Mouse (Mus musculus): ENCODE data around the gene Traf2.

Gene Traf2

DNA sequence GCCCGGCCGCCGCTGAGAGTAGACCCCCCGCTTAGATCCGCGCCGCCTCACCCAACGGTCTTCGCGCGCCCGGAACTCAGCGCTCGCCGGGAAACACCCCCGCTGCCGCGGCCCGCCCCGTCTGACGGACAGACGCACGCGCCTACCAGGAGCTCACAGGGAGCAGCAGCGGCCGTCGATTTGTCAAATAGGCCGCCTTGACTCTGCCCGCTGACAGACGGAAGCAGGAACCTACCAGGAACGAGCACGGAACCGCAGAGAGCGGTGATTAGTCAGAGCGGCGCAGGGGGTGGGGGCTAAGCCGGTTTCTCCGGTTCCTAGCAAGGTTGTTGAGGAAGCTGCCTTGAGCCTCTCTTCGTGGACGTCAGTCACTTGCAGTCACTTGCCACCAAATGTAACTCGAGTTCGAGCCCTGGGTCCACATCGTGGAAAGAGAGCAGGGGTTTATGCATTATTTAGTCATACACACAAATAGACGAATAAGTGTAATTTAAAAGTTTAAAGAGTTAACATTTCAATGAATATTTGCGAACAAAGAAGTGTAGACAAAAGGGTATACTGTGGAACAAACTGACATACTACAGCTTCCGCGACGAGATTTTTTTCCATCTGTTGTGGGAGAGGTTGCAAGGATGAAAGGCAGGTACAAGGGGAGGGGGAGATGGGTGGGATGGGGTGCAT lies at the start of gene Traf2:
Gene Traf2, minus strand, starts transcription at position 130 of the 681 bp plus-strand sequence.
- peak; percentile 98 for DNase-seq

DNA sequence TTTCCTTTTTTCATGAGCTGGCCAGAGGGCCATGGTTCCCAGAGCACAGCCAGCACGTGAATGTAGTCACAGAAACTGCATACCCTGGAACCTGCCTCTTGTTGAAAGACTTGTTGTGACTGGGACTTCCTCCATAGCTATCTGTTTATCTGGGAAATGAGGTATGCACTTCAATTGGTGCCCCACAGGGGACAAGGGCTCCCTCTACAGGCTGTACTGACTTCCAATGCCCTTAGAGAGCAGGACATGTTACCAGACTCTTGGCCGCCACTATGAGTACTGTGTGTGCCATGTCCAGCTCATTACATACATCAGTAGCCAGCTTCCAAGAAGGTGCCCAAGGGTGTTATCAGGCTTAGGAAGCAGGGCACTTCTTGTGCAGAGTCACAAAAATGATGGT lies 45.1 kb upstream of the Traf2 start:
- DNase-seq = peak; percentile 57

DNA sequence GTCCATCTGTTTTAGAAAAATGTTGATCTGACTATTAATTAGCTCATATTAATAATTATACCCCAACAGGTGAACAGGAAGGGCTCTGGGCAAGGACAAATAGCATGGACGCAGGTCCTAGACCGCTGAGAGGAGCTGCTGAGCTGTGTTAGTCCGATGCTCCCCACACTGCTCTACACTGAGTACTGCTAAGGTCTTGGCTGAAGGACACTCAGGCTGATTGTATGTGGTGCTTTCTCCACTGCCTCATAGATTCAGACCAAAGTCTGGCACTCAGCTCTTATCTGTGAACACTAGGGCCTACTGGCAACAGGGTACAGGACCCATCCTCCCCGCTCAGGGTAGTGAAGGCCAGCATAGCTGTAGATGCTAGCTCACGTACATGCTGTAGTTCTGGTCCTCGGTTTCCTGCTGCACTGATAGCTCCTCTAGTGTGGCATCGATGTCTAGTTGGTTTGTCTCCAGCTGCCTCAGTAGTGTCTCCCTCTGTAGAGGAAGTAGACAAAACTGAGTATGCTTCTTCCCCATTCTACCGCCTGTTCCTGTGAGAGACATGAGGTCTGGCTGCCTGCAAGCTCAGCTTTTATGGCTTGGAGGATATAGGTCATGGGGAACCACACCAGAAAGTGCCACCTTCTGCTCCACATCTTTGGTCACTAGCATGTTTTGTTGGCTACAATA lies 41.6 kb upstream of the Traf2 start:
- no peak for DNase-seq

DNA sequence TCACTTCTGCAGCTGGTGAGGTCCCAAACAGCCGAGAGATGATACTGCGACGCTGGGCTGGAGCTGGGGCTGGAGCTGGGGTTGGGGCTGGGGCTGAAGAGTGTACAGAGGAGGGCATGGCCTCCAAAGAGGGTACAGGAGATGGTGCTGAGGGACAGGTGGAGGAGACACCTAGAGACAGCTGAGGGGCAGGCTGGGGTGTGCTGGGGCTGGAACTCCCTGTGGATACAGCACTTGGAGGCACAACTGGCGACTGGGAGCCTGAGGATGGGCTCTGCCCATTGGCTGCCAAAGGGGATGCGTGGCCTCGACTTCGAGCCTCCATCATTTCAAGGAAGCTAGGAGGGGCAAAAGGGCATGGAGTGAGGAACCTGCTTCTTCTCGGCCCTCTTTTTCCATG lies 40.5 kb upstream of the Traf2 start:
- DNase-seq = no peak

DNA sequence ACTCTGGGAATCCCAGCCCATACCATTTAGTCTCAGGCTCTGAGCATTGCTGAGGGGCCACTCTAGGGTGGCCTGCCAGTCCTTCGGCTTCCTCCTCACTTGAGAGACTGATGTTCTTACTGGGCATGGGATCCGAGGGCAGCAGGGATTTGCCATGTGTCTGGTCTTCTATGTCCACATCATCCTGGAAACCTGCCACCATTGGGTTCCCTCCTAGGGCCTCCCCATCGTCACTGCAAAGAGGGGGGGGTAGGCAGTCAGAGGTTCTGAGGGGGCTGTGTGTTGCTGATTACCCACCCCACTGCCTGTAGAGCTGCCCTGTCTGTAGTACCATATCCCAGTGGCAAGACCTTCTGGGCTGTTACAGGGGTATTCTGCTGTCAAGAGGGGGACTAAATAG lies 38.9 kb upstream of the Traf2 start:
- DNase-seq = no peak

DNA sequence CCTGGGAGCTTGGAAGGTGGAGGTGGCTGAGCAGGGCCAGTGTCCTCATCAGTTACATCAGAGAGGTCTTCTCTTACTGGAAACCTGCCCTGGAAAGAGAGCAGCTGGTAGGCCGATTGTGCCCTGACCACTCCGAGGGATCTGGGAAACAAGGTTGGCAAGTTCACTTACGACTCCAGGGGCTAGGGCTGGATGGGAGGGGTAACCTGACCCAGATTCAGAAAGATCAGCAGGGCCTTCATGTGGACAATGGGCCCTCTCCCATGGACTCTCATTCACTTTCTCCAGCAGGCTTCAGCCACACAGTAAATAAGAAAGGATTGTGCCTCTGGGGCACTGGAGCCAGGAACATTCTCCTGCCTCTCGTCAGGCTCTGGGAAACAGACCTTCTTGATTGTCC lies 38.1 kb upstream of the Traf2 start:
- no peak for DNase-seq

DNA sequence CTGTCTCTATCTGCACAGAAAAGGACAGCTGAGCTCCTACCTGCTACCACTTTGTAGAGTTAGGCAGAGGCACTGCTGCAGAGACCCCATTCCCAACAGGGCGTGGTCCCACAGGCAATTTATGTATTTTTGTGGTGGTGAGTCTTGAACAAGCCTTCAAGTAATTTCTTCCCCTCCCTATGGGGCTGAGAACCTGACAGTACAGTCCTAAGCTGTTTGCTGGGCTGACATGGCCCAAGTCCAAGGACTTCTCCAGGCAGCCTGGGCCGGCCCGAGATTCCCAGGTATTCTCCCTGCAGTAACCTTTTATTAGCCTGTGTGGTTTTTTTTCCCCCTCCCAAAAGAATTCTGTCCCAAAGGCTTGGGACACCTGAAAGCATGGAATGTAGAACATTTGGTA lies 37.4 kb upstream of the Traf2 start:
- DNase-seq = no peak

DNA sequence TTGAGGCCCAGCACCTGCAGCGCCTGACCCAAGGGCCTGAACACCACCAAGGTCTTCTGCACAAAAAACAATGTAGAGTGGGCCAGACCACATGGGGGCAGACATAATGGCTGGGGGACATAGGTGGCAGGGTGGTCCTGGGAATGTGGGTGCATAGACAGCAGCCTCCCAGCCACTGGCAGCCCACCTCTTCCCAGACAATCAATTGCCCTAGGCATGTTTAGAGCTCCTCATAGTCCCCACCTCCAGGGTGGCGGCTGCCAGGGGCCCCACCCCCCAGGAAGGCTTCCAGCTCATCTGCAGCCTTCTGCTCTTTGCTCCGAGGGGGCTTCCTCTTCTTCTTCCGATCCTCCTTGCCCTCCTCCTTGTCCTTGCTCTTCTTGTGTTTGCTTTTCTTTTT lies 36.8 kb upstream of the Traf2 start:
- DNase-seq = no peak

DNA sequence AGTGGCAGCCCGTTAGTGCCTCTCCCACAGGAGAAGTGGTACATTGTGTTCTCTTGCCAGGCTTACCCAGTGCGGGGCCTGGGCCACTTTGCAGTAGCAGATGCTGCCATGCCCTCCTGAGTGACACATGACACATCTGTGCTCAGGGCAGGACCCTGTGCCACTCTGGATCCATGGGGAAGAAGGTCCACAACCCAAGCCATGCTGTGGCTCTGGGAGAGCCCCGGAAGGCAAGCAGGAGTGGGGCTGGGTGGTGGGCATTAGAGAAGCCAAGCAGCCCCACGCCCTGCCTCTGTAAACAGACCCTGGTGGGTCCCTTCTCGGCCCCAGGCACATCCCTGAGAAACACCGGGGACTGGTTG lies 36.4 kb upstream of the Traf2 start:
- DNase-seq = no peak

DNA sequence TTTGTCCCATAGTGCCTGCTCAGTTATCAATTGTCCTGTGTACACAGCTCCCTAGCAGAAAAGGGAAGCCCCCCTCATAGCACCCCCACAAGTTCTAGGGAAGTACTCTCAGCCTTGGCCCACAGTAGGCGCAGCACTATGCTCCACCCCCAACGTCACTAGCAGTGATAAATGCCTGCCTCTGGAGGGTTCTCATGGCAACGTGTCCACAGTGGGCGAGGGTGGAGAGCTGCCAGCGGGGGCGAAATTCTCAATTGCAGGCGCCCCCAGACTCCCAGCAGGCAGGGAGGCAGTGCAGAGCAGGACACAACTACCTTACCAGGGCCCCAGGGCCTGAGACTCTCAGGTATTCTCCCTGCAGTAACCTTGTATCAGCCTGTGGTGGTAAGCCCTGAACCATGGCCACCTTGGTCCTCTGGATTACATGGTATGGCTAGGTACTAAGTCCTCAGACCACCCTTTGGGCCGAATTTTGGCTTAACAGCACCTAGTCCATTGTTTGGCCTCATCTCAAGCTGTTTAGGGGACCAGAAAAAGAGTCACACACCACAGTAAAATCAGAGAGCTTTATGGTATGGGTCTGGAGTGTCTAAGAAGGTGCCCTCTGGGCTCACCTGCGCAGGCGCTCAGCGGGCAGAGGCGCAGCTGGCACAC lies 35.9 kb upstream of the Traf2 start:
- no peak for DNase-seq

DNA sequence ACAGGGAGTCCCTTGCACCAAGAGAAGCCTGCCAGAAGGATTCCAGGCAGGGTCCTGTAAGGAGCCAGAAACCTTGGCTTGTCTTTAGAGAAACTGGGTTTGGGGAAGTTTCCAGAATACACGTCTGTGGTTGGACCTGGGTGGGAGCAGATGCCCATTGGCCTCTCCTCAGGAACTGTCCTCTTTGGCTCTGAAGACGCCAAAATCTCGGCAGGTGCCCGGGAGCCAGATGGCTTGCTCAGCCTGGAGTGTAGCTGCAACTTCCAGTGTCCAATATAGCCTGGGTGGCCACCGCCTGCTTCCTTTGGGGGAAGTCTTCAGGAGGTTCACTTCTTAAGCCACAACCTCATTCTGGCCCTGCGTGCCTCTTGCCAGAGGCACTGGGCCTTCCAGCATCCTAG lies 35.2 kb upstream of the Traf2 start:
- DNase-seq = no peak

DNA sequence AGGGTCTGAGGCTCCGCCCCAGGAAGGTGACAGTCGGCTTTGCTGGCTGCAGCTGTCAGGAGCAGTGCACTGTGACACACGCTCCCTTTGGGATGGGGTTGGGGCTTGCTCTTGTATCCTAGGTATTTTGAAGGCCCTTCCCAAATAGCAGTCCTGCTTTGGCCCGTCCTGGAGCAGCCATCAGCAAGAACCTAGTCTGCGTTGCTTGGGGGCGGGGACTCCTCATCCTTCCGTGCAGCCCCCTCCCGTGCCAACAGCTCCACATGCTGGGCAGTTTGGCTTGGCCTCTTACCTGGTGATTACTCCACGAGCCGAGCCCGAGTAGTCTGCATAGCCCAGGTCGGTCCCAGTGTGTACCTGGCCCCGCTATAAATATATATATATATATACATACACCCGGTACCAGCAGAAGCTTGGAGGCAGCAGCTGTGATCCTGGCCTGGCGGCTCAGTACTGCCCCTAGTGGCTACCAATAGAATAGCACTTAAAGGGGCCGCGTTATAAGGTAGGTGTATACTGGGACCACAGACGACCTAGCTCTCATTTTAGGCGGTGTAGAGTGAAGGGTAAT lies 34.6 kb upstream of the Traf2 start, which contains the start of gene Ajm1:
Gene Ajm1, minus strand, starts transcription at position 464 of the 571 bp plus-strand sequence.
- DNase-seq = peak; percentile 72

DNA sequence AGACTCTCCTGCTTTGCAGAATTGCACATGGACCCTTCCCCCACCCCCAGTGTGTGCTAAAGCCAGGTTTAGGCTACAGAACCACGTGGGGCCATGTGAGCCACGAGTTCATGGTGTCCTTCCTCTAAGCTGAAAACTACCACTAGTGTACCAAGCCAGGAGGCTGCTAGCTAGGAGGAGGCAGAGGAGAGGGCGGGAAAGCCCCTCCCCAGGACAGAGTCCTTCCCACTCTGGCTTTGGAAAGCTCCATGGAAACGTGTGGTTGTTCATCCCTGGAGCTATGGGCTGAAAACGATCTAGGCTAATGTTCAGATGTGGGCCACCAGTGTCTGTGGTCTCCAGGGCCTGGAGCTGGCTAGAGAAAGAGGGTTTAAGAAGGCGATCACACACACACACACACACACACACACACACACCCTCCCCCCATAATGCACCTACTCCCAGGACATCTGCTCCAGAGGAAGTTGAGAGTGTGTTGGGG lies 33.9 kb upstream of the Traf2 start:
- DNase-seq = no peak

DNA sequence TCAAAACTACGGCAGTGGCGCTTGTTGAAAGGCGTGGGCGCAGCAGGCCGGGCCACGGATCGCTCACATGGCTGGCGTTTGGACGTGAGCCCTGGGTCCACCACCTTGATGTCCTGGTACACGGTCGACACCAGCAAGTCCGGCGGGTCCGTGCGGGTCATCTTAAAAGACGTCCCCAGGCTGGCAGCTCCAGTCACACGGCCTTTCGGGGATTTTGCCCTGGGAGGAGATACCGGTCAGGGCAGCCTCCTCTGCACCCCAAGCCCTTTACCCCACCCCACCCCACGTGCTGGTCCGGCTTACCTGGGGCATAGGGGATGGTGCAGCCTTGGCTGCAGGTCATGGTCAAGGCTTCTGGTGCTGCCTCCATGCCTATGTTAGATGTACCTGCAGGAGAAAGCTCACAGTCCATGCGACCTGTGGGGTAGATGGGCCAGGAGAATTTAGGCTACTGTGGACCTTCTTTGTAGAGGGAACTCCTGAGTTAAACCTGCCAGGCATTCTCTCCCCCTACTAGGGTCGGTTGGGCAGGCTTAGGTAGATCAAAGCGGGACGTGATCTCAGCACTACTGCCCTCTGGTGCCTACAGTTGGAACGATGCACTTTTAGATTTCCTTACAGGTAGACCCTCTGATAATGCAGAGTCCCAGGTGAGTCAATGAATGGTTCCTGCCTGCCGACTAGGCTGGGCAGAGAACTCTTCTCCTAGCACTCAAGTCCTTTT lies 33.2 kb upstream of the Traf2 start:
- peak; percentile 78 for DNase-seq

DNA sequence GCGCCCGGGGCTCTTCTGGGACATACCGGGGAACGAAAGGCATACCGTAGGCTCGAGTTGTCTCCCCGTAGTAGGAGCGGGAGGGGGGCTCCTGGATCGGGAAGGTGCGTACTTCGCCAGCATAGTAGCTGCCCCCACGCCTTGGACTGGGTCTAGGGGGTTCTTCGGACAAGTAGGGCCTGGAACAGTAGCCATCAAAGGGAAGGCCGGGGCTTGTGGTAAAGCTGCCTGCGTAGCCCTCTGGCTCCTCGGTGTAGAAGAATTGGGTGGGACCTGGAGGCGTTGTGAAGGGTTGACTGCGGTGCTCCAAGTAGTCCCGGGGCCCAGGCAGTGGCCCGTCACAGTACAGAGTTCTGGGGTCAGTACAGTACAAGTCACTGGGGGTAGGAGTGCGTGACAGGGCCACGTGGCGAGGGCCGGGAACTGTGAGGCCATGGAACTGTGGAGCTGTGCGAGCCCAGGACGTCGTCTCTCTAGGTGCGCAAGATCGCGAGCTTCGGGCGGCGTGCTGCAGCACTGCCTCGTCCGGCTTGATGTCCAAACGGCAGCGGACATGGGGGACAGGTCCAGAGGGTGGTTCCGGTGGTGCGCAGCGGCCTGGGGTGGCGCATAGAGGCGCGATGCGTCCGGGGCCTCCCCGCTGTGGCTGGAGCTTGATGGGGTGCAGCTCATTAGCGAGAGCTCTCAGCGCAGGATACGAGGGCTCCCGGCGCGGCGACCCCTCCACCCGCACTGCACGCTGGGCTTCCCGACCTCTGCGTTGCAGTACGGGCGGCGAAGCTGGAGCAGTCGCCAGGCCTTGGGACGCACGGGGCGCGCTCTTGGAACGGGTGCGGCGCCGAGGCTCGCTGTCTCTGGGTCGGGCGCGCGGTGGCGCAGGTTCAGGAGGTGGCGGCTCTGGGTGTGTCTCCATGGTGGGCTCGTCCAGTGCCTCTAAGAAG lies 32.3 kb upstream of the Traf2 start:
- no peak for DNase-seq

DNA sequence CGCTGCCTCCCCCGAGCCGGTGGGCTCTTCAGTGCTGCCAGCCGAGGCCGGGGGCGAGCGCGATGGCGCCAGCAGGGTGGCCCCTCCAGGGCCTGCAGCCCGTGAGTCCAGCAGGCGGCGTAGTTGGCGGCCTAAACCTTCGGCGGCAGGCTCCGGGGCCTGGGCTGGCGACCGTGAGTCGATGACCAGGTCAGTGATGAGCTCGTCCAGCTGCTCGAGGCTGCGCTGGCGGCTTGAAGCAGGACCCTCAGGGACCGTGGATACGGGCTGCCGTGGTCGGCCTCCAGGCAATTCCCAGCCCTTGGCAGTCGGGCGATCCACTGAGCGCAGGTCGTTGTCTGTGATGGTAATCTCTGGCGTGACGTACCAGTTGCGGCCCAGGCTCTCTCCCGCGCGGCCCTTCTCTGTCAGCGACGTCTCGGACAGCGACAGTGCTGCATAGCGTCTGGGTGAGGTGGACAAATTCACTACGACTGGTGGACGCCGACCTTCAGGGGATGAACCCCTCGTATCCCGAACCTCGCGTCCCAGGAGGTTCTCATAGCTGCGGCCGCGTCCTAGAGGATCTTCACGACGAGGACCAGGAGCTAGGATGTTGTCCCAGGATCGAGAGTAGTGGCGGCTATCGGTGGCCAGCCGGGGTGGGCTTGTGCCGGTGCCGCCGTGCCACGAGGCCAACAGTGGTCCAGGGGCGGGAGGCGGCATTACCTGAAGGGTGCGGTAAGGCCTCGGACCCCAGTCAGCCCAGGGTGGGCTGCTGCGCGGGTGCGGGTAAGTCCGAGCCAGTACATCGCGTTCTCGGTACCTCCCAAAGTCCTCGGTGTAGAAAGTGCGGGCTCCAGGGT lies 31.4 kb upstream of the Traf2 start:
- no peak for DNase-seq

DNA sequence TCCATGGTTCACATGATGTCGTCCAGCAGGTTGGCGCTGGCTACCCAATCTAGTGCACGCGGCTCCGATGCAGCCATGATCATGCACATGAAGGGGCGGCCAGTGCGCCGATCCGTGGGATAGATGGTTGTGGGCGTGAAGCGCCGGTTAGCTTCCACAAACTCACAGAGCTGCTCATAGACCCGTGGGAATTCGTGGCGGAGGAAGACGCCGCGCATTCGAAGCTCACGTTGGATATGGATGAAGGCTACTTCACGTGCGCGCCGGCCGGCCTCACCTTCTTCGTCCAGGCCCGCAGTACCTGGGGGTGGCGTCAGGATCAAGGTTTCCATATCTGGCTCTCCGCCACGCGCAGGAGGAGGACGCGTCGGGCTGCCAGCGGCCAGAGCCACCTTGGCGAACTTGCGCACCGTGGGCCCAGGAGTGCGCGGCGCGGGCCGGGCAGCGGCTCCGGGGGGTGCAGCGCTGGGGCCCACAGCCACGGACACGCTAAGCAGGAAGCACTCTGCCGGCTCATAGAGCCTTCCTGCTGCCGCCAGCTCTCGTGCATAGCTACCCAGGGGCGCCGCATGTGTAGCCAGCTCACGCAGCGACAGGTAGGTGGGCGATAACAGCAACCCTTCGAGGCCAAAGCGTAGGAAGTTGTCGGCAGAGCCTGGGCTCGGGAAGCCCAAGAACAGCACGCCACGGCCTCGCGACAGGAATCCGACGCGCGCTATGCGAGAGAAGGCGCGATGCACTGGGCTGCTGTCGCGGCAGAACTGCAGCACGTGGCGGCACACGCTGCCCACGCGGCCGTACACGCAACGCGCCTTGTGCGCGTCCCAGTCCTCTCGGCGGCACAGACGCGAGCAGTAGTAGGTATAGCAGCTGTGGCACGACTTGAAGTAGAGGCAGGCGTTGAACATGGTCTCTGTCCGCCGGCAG lies 30.5 kb upstream of the Traf2 start:
- DNase-seq = peak; percentile 31

DNA sequence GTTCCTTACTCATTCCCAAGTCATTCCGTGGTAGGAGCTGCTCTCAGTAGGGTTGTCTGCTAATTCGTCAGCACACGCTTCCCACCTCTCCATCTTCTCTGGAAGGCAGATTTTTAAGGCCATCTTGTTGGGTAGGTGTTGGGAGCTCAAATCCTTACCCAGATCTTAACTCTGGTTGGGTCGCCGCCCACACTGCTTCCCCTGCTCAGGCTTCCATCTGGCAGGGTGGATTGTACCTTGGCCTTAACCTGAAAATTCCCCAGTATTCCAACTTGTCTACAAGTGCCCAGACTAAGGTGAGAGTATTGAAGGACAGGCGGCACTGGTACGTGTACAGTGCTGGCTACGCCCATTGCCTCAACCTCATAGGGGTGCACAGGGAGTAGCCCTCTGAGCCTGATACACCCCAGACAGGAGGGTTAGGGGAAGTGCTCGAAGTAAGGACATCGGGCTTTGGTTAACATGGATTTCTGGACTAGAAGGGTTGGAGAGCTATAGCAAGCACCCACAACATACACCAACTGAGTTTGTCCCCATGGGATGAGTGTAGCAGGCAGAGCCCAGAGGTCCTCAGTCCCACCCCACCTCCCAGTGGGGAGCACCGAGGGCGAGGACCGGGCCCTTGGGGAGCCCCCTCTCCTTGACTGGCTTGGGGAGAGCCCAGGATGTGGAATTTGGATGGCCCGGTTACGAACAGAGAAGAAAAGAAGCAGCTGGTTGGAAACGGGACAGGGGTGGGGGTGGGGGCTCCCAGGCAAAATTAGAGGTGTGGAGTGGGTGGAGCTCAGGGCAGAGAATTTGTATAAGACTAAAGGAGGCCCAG lies 29.5 kb upstream of the Traf2 start:
- no peak for DNase-seq

Data from thymus, postnatal 14 days (tissue).